Comparison of ENCODE assay signal across 14 mouse cellular contexts in genomic region chr5:148185898-148186297, GRCm38 (mm10).
"Had no signal": no experiment of that assay in that cellular context is flagged by ENCODE, and none has a peak within 500 bp of the region (broad histone marks: within the 10 kb centered on the region; RNA-seq: fewer than 3 reads in every experiment).

No protein-coding gene starts in this region.

- H3K27ac ChIP-seq: kidney, embryonic 15.5 days; limb, embryonic 10.5 days; lung, embryonic 15.5 days; macrophage; midbrain, embryonic 12.5 days; neural tube, embryonic 15.5 days had no signal

- H3K36me3 ChIP-seq: kidney, embryonic 15.5 days; limb, embryonic 10.5 days; lung, embryonic 15.5 days; midbrain, embryonic 12.5 days had no signal

- H3K9me3 ChIP-seq: limb, embryonic 10.5 days; lung, embryonic 15.5 days; neural tube, embryonic 15.5 days had no signal

- H3K4me3 ChIP-seq: kidney, embryonic 15.5 days; limb, embryonic 10.5 days; lung, embryonic 15.5 days; megakaryocyte, embryonic 14.5 days; midbrain, embryonic 12.5 days; neural tube, embryonic 15.5 days had no signal

- DNase-seq: kidney, adult 2 months; kidney, postnatal 25 days; layer of hippocampus, adult 9-11 months; lung, postnatal 14 days; right cerebral cortex, adult 18-20 months; right cerebral cortex, postnatal 25 days; thymus, postnatal 36 days had no signal

- H3K4me1 ChIP-seq: megakaryocyte, embryonic 14.5 days had no signal

- H3K27me3 ChIP-seq: kidney, embryonic 15.5 days; lung, embryonic 15.5 days; megakaryocyte, embryonic 14.5 days; midbrain, embryonic 12.5 days; neural tube, embryonic 15.5 days had no signal

- H3K9ac ChIP-seq: kidney, embryonic 15.5 days; lung, embryonic 15.5 days; midbrain, embryonic 12.5 days; neural tube, embryonic 15.5 days had no signal
